Mouse (Mus musculus) hindbrain, embryonic 10.5 days (tissue): ENCODE results near the gene 1700011L22Rik. TPM values are rescaled to one million over a fixed set of nuclear protein-coding genes. Genes with fewer than 3 reads are reported as not detected.

Source experiments
- DNase-seq: peaks from one replicate; pipeline ENCODE4 v3.0.0-alpha.2; 2017; ENCODE audit warnings: low spot score
- H3K27ac ChIP-seq: fragments of 300-500 bp; sonication (generic); 2 replicates; pipeline ENCODE4 v1.5.1; 2016; ENCODE audit warnings: mild to moderate bottlenecking, moderate library complexity
- H3K27me3 ChIP-seq: fragments of 300-500 bp; sonication (generic); 2 replicates; pipeline ENCODE4 v1.6.1; 2016; ENCODE audit warnings: mild to moderate bottlenecking; ENCODE audit not compliant: poor library complexity, insufficient read depth, severe bottlenecking
- H3K36me3 ChIP-seq: fragments of 300-500 bp; sonication (generic); 2 replicates; pipeline ENCODE4 v1.6.1; 2016; ENCODE audit warnings: mild to moderate bottlenecking, moderate library complexity
- H3K4me1 ChIP-seq: fragments of 300-500 bp; sonication (generic); replicated peaks from 2 replicates; pipeline ENCODE4 v1.6.1; 2016; ENCODE audit warnings: mild to moderate bottlenecking
- H3K4me3 ChIP-seq: fragments of 300-500 bp; sonication (generic); 2 replicates; pipeline ENCODE4 v1.5.1; 2016; ENCODE audit warnings: mild to moderate bottlenecking, moderate library complexity
- H3K9me3 ChIP-seq: fragments of 300-500 bp; sonication (generic); 2 replicates; pipeline ENCODE4 v1.6.1; 2016; ENCODE audit warnings: mild to moderate bottlenecking, moderate library complexity
- WGBS: fragments of 180-500 bp; shearing (Covaris S2); methylation state at CpG from one replicate; pipeline ENCODE4 v1.1.7; 2016; 5-methylcytosine and 5-hydroxymethylcytosine counted together
- polyA plus RNA-seq: library from polyadenylated mRNA; unstranded; fragments of >200 nt; fragmentation: Nextera tagmentation; extraction: Ambion mirVana; gene quantifications from 2 replicates; pipeline ENCODE4 v1.2.1, GENCODE M21; 2016

1700011L22Rik gene
- polyA plus RNA-seq: not detected in 2 replicates

- WGBS: 92% methylated on average over 6 of the region's 6 CpGs
- Histone ChIP-seq H3K27me3 (no peaks in the 10 kb centered on the region), H3K4me1 (no peaks in the 10 kb centered on the region), H3K36me3 (no peaks in the 10 kb centered on the region), H3K4me3 (no peak within 1 kb of the TSS), H3K9me3 (no peaks in the 10 kb centered on the region), H3K27ac (no peak within 1 kb of the TSS)
- no peak for DNase-seq
Measured at GRCm38 (mm10) chr8:79248470-79248869, at the start of gene 1700011L22Rik. Gene 1700011L22Rik (minus strand): TSS chr8:79248570.

DNA sequence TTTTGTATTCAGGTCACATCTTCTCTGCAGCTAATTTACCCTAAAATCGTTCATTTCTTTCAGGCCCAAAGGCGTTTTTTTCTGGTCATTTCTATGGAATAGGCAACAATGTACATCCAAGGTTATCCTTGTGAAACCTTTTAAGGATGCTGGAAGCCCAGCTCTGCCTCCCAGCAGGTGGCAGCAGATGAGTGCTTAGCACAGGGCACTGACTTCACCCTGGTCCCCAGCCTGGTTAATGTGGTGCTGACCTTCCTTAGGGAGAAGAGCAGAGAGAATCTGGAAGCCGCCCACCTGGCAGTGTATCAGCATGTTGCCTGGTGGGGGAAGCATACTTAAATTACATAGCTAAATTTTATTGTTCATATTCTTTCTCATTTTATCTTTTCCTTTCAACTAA is 49.4 kb upstream of the 1700011L22Rik start:
- 58% methylated on average over 3 of the region's 3 CpGs for WGBS
- H3K27ac ChIP-seq: no peak overlapping the region
- no peaks in the 10 kb centered on the region for H3K9me3 ChIP-seq
- peak; percentile 53 for DNase-seq
- peaks cover 37% of the 10 kb centered on the region for H3K4me1 ChIP-seq
- no peaks in the 10 kb centered on the region for H3K36me3 ChIP-seq
- no peaks in the 10 kb centered on the region for H3K27me3 ChIP-seq
- no peak overlapping the region for H3K4me3 ChIP-seq

DNA sequence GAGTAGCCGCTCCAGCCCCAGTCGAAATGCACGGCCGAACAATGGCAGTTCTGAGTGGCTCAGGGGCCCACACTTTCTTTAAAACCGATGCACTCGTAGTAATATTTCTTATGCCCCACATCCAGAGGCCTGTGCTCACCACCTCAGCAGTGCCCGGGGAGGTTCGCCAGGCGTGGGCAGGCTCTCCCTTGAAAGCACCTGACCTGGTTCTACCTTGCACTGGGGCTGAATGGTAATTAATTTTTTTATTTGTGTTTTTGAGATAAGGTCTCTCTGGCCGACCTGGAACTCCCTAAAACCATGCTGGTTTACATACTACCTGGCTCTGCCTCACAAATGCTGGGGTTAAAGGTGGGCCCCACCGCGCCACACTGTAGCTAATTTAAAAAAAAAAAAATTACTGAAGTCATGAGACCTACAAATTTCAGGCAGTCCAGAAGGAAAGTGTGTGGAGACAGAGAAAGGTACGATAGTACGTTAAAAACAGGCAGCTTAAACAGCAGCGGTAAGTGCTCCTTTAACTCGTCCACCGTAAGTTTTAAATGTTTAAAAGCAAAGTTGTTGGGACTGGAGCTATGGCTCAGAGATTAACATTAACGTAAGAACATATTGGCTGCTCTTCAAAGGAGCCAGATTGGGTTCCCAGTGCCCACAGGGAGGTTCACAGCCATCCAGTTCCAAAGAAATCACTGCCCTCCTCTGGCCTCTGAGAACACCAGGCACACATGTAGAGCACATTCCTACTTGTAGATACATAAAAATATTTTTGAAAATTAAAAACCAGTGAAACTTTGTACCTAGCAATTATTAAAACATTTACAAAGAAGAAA is 47.1 kb upstream of the 1700011L22Rik start:
- H3K27ac ChIP-seq: peak overlapping the region; percentile 97
- peaks cover 37% of the 10 kb centered on the region for H3K4me1 ChIP-seq
- no peaks in the 10 kb centered on the region for H3K9me3 ChIP-seq
- no peaks in the 10 kb centered on the region for H3K36me3 ChIP-seq
- no peaks in the 10 kb centered on the region for H3K27me3 ChIP-seq
- peak overlapping the region; percentile 79 for H3K4me3 ChIP-seq
- no peak for DNase-seq
- WGBS: 17% methylated on average over 18 of the region's 18 CpGs

DNA sequence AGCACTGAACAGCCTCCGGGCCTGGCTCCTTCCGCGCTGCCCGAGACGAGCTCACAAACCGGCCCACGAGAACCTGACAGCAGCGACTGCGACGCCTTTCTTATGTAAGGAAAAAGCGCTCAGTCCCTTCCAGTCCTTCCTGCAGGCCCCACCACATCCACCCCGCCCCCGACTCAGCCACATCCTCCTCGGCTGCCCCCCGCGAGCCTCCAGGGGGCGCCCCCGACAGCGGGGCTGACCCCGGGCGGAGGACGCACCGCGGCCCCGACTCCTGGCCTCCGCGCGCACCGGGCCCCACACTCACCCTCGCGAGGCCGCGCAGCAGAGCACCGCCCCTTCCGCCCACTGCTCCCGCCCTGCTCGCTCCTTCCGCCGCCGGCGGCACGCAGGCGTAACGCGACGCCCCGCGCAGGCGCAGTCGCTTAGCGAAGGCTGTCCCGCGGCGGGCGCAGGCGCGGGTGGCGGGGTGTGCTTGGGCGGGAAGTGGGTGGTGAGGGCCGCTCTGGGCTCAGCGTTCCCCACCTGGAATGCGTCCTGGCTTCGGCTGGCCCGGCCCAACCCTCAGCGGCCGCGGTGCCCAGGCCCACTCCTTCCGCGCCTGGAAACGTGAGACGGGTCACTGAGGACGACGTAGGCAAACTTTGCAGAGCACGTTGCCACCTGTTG is 46.4 kb upstream of the 1700011L22Rik start, which contains the start of gene Mmaa:
TSS of gene Mmaa (minus strand) at position 328 of the 666 bp plus-strand sequence.
- Histone ChIP-seq H3K4me3 (peak within 1 kb of the TSS; percentile 79), H3K4me1 (peaks cover 37% of the 10 kb centered on the region), H3K9me3 (no peaks in the 10 kb centered on the region), H3K27me3 (no peaks in the 10 kb centered on the region), H3K36me3 (no peaks in the 10 kb centered on the region), H3K27ac (peak within 1 kb of the TSS; percentile 97)
- peak; percentile 97 for DNase-seq
- under 1% methylated on average over 74 of the region's 74 CpGs for WGBS

DNA sequence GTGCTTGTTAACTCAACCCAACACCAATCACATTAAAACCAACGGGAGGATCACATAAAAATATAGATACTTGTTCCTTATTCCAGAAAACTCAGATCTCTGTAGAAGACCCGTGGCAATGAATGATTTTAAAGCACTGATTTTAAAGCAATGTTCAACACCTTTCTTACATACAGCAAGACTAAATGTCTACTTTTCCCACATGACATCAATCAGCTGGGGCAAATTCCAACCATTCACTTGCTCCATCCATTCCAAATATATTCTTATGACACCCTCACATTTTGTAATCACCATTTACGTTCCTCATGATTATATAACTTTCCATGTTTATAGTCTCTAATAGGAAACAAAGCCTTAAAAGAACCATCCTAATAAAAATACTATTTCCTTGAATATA is 45.5 kb upstream of the 1700011L22Rik start:
- no peaks in the 10 kb centered on the region for H3K9me3 ChIP-seq
- H3K4me1 ChIP-seq: peaks cover 37% of the 10 kb centered on the region
- H3K27ac ChIP-seq: peak overlapping the region; percentile 97
- H3K36me3 ChIP-seq: no peaks in the 10 kb centered on the region
- no peaks in the 10 kb centered on the region for H3K27me3 ChIP-seq
- peak overlapping the region; percentile 79 for H3K4me3 ChIP-seq
- no peak for DNase-seq
- WGBS: 81% methylated on average over 3 of the region's 3 CpGs

DNA sequence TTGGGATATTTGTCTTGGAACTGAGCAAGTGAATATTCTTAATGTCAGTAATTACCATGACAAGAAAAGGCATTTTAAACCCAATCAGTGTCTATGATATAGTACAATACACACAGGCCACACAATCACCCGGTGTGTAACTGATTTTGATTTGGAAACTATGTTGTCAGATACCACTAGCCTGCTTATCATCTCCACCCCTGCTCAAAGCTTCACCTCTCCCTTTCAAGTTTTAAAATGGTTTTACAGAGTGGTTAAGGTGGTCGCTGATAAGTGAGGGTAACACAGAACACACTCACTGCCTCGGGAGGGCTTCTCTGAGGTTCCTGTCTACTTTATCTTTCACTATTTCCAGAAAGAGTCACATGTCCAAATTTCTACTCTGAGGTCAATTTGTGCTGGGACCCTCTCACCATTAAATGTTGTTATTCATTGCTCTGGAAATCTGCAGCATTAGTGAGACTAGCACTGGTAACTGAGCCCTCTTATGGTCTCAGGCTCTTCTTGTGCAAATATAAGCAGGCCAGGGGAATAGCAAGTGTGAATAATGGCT is 44.4 kb upstream of the 1700011L22Rik start:
- 90% methylated on average over 3 of the region's 3 CpGs for WGBS
- no peak for DNase-seq

DNA sequence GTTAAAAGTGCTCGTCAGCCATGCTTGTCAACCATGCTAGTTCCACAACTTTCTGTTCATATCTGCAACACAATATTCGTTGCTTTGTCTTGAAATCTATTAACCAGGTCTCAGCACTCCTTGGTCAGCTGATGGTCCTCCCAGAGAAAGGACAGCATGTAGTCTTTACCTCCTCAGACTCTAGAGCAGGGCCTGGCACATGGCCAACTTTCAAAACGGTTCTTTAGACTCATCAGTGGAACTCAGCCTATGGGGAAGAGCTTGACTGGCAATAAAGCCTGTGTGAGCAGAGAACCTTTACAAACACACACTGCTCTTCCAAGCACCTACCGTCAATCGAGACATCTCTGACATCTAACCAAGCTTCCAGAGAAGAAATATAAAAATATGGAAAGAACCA is 41.2 kb upstream of the 1700011L22Rik start:
- DNase-seq: no peak
- Histone ChIP-seq H3K27ac (no peak overlapping the region), H3K4me3 (no peak overlapping the region), H3K4me1 (peaks cover 18% of the 10 kb centered on the region), H3K9me3 (no peaks in the 10 kb centered on the region), H3K27me3 (no peaks in the 10 kb centered on the region), H3K36me3 (no peaks in the 10 kb centered on the region)
- WGBS: 89% methylated on average over 5 of the region's 5 CpGs

More for the DNA sequence above, 44.4 kb upstream of the 1700011L22Rik start:
- Histone ChIP-seq H3K27ac (no peak overlapping the region), H3K9me3 (no peaks in the 10 kb centered on the region), H3K4me1 (peaks cover 37% of the 10 kb centered on the region), H3K36me3 (no peaks in the 10 kb centered on the region), H3K4me3 (no peak overlapping the region), H3K27me3 (no peaks in the 10 kb centered on the region)

DNA sequence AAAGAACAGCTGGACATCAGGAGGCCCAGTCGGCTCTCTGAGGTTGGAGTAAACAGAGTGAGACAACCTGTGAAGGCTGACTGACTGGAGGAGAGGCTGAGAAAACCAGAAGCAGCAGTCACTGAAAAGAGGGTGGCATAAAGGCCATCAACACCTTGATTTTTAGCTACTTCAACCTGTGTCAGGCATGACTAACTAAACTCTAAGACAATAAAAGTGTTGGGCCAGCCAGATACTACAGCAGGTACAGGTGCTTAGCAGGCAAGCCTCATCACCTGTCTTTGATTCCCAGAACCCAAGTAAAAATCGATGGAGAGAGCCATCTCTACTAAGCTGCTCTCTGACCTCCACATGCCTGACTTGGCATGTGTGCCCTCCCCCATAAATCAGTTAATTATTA is 40.3 kb upstream of the 1700011L22Rik start:
- no peak overlapping the region for H3K27ac ChIP-seq
- DNase-seq: no peak
- H3K36me3 ChIP-seq: no peaks in the 10 kb centered on the region
- no peaks in the 10 kb centered on the region for H3K9me3 ChIP-seq
- H3K4me1 ChIP-seq: peaks cover 8% of the 10 kb centered on the region
- no peak overlapping the region for H3K4me3 ChIP-seq
- H3K27me3 ChIP-seq: no peaks in the 10 kb centered on the region
- WGBS: 65% methylated on average over 2 of the region's 2 CpGs

DNA sequence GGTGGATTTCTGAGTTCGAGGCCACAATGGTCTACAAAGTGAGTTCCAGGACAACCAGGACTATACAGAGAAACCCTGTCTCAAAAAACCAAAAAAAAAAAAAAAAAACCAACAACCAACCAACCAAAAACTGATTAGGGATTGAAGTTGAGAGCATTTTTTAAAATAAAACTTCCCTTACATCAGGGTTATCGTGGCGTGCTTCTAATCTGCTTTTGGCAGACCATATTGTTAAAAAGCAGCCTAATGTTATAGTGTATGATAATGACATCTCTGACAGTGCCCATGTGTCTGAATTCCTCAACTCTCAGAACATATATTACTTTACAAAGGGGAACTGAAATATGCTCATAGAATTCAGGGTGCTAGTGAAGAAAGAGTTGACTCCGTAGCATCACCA is 39.9 kb upstream of the 1700011L22Rik start:
- Histone ChIP-seq H3K4me3 (no peak overlapping the region), H3K9me3 (no peaks in the 10 kb centered on the region), H3K27me3 (no peaks in the 10 kb centered on the region), H3K36me3 (no peaks in the 10 kb centered on the region), H3K4me1 (peaks cover 4% of the 10 kb centered on the region), H3K27ac (no peak overlapping the region)
- WGBS: 93% methylated on average over 4 of the region's 4 CpGs
- DNase-seq: no peak

- WGBS: 93% methylated on average over 3 of the region's 3 CpGs
- no peak overlapping the region for H3K27ac ChIP-seq
- H3K36me3 ChIP-seq: no peaks in the 10 kb centered on the region; the same call in 1 of the 2 replicates
- H3K4me3 ChIP-seq: no peak overlapping the region
- H3K27me3 ChIP-seq: no peaks in the 10 kb centered on the region
- no peaks in the 10 kb centered on the region for H3K9me3 ChIP-seq
- no peak for DNase-seq
- no peaks in the 10 kb centered on the region for H3K4me1 ChIP-seq
Measured at GRCm38 (mm10) chr8:79286424-79286823, 38.1 kb upstream of the 1700011L22Rik start.

- Histone ChIP-seq H3K27me3 (no peaks in the 10 kb centered on the region), H3K4me3 (no peak overlapping the region), H3K9me3 (no peaks in the 10 kb centered on the region), H3K4me1 (no peaks in the 10 kb centered on the region), H3K27ac (no peak overlapping the region), H3K36me3 (peaks cover 10% of the 10 kb centered on the region)
- WGBS: 97% methylated on average over 3 of the region's 3 CpGs
- DNase-seq: no peak
Measured at GRCm38 (mm10) chr8:79284626-79285025, 36.3 kb upstream of the 1700011L22Rik start.

DNA sequence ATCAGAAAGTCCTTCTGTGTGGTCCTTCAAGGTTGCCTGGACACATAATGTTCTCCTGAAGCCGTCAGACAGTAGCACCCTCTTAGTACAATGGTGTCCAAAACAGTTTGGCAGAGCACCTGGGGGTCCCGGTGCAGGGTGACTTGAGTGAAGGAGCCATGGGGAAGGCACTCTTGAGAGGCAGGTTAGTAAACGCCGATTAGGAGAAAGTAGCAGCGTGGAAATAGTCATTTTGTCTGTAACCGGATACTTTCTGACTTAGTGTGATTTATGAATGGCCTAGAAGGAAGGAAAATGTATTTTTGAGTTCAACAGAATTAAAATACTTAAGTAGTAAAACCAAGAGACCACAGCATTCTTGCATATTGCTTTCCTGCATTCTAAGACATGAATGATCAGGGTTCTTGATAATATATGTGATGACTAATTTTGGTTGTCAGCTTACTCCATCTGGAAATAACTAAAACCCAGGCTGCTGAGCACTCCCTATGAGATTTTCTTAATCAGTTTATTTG is 33.1 kb upstream of the 1700011L22Rik start:
- Histone ChIP-seq H3K27me3 (no peaks in the 10 kb centered on the region), H3K4me1 (no peaks in the 10 kb centered on the region), H3K9me3 (no peaks in the 10 kb centered on the region), H3K4me3 (no peak overlapping the region), H3K36me3 (peaks cover 24% of the 10 kb centered on the region), H3K27ac (no peak overlapping the region)
- 92% methylated on average over 6 of the region's 6 CpGs for WGBS
- DNase-seq: no peak
